Mouse (Mus musculus) mesoderm, embryonic 11.5 days (tissue): ENCODE data around the gene Pdzd9.

Source experiments
- DNase-seq: peaks from one replicate; pipeline ENCODE4 v3.0.0-alpha.2; 2012; ENCODE audit warnings: low read depth, low spot score

The Pdzd9 gene

DNA sequence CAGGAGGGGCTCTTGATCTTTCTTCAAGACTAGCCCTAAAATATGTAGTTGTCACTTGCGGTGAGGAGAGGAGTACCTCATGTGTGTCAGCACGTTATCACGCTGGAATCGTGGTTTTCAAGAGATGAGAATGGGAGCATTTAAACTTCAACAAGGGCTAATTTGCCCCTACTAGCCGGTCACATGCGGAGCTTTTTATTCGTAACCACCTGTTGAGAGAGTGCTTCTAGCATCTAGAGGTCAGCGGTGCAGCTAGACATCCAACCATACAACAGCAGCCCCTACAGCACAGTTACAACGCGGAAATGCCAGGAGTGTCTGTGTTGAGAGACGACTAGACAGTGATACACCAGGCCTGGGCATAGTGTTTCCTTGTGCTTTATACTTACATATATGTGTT is 34.3 kb downstream of the Pdzd9 start:
- DNase-seq, result peak; percentile 13

DNA sequence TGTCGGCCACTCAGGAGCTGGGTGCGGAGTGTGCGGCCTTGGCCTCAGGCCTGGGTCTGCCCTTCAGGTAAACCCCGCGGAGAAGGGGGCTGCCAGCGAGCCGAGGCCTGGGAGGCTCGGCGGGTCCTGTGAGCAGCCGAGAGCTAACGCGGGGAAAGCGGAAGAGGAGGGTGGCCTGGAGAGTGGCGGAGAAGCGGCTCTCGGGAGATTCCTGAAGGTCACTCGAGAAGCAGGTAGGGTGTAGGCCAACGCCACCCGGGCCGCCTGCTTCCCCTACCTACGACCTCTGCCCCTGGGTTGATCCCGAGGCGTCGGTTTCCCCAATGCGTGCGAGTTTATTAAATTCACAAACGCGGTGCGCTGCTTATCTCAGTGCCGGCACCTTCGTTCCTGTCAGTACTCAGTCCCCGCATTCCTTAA is 34.8 kb downstream of the Pdzd9 start:
- no peak for DNase-seq

DNA sequence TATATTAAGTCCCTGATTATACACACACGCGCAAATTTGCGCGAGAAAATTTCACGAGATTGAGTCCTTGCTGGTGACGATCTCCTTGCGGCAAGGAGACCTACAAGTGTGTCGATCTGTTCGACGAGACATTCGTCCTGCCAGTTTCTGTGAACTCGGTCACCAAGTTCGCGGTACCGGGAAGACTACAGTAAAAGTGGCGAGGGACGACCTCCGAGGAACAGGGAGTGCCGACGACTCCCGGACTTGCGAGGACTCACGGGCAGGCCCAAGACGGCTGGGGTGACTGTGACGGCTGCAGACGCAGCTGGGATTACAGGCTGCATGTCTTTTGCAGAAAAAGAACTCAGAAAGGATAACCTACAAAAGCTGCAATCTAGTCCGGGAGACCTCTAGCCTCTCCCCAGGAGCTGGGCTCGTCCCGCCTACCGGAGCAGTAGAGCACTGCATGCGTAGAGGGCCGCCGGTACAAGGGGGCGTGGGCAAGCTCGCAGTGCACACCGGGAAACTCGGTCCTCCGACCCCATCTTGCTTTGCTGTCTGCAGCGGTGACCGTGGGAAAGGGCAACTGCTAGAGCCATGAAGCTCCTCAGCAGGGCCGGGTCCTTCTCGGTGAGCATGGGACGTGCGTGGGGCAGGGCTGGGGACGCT is 35.3 kb downstream of the Pdzd9 start, which contains the start of gene Uqcrc2:
Gene Uqcrc2 (plus strand): TSS at position 466 of the 651 bp plus-strand sequence.
- peak; percentile 92 for DNase-seq

DNA sequence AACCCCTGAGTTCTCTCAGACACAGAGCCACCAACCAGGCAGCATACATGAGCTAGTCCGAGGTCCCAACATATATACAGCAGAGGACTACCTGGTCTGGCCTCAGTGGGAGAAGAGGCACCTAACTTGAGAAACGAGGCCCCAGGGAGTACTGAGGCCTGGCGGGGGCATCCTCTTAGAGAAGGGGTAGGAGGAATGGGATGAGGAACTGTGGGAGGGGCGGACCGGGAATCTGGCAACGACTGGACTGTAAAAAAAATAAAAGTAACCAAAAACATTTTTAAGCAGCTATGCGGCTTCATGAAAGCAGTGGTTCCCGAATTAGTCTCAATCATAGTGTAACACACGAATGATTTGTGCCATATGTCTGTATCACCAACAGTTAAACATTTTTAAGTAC is 35.8 kb downstream of the Pdzd9 start:
- peak; percentile 6 for DNase-seq

DNA sequence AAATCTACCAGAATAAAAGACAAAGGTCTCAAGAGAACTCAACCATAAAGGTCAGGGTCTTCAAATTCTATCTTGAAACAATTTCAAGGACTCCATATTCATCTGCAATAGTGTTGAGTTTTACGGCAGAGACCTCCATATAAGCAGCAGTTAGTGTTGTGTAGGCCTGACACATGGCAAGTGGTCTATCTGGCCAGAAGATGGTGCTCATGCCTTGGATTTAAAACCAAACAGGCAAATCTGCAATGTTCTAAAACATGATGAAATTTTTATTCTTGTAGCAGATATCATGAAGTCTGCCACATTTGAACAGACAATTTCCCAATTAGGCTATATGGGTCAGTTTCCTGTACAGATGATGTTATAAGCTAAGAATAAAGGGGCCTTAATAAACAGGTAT is 37.6 kb downstream of the Pdzd9 start:
- no peak for DNase-seq

DNA sequence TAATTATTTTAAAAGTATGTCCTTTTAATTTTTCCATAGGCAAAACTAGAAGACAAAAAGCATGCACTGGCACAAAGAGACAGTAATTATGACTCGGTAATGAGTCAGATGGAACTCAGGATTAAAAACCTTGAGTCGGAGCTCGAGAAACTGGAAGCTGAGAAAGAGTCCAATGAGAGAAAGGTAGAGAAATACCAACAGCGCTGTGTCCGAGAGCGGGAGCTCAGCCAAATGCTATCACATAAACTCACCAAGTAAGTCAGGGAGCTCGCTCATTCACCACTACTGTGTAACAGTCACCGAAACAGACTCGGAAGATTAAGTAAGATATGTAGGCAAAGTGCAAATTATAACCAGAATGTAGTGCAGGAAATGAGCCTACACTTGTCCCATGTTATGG is 49.3 kb downstream of the Pdzd9 start:
- DNase-seq, result no peak

DNA sequence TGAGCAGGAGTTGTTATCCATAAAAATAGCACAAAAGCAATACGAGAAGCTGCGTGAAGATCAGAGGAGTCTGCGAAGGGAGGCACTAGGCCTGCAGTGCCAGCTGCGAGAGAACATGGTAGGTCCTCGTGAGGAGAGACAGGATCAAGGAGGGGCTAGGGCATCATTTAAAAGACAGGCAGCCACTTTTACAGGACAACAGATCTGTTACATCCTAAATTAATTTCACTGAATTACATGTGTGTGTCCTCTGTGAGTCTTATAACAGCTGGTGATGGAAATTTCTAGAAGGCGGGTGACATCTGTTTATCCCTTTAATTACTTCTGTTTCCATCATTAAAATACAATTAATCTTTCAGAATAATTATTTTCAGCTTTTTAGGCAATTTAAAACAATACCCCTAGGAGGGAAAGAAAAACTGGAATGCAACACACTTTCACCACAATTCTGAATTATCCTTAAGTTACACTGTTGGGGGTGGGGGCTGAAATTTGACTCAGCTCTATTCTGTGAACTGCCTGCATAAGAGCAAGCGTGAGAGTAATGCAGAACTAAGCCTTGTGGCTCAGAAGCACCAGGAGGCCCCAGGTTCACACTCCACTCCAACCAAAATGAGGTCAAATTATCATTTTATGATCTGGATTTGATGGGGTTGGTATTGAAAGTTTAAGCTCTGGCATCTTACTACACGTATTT is 49.9 kb downstream of the Pdzd9 start:
- no peak for DNase-seq
